Mouse (Mus musculus) myocyte (in vitro differentiated cells): ENCODE results near the gene Mmp11. TPM values are rescaled to one million over a fixed set of nuclear protein-coding genes. Genes with fewer than 3 reads are reported as not detected.

Source experiments
- H3K27me3 ChIP-seq: one replicate; pipeline ENCODE4 v1.6.1; 2011; ENCODE audit not compliant: control insufficient read depth, insufficient read depth, insufficient read length
- H3K36me3 ChIP-seq: one replicate; pipeline ENCODE4 v1.6.1; 2011; ENCODE audit not compliant: control insufficient read depth, insufficient read depth
- H3K4me2 ChIP-seq: one replicate; pipeline ENCODE4 v1.6.1; 2011; ENCODE audit warnings: low read depth, control low read depth
- H3K4me3 ChIP-seq: one replicate; pipeline ENCODE4 v1.5.1; 2011; ENCODE audit warnings: mild to moderate bottlenecking, control low read depth, moderate library complexity
- H3K79me2 ChIP-seq: one replicate; pipeline ENCODE4 v1.6.1; 2011; ENCODE audit not compliant: control insufficient read depth, insufficient read depth
- H3ac ChIP-seq: one replicate; pipeline ENCODE4 v1.6.1; 2011; ENCODE audit not compliant: control insufficient read depth, insufficient read length
- CEBPB ChIP-seq: IDR thresholded peaks from 2 replicates; pipeline ENCODE4 v1.6.1; 2011; ENCODE audit warnings: mild to moderate bottlenecking, moderate library complexity; ENCODE audit not compliant: poor library complexity, insufficient read depth, severe bottlenecking
- E2F4 ChIP-seq: IDR thresholded peaks from one replicate; pipeline ENCODE4 v1.6.1; 2011; ENCODE audit warnings: mild to moderate bottlenecking, control low read depth, moderate library complexity; ENCODE audit not compliant: insufficient read depth
- MAX ChIP-seq: IDR thresholded peaks from one replicate; pipeline ENCODE4 v1.6.1; 2011; ENCODE audit warnings: low read depth, mild to moderate bottlenecking, control low read depth
- MYOD1 ChIP-seq, 3 experiments: IDR thresholded peaks; one replicate each; pipeline ENCODE4 v1.6.1; 2011; ENCODE audit warnings: control low read depth in 2 of 3, low read depth in 2 of 3, mild to moderate bottlenecking in 2 of 3, moderate library complexity in 1 of 3; ENCODE audit not compliant: insufficient read length in 2 of 3, control insufficient read depth in 1 of 3
- MYOG ChIP-seq, 3 experiments: IDR thresholded peaks; one replicate each; pipeline ENCODE4 v1.6.1; 2011; ENCODE audit warnings: control low read depth in 2 of 3, low read depth in 2 of 3, mild to moderate bottlenecking in 2 of 3; ENCODE audit not compliant: insufficient read length in 2 of 3, control insufficient read depth in 1 of 3, insufficient read depth in 1 of 3
- POLR2A ChIP-seq: IDR thresholded peaks from one replicate; pipeline ENCODE4 v1.6.1; 2011; ENCODE audit warnings: low read depth, mild to moderate bottlenecking, control low read depth, moderate library complexity; ENCODE audit not compliant: insufficient read length
- POLR2AphosphoS2 ChIP-seq: IDR thresholded peaks from one replicate; pipeline ENCODE4 v1.6.1; 2011; ENCODE audit warnings: low read depth, control low read depth; ENCODE audit not compliant: insufficient read length
- REST ChIP-seq: IDR thresholded peaks from one replicate; pipeline ENCODE4 v1.6.1; 2011; ENCODE audit warnings: mild to moderate bottlenecking, control low read depth, moderate library complexity; ENCODE audit not compliant: insufficient read depth, insufficient read length
- SRF ChIP-seq: IDR thresholded peaks from one replicate; pipeline ENCODE4 v1.6.1; 2011; ENCODE audit warnings: low read depth; ENCODE audit not compliant: control insufficient read depth, insufficient read length
- TCF12 ChIP-seq: IDR thresholded peaks from one replicate; pipeline ENCODE4 v1.6.1; 2011; ENCODE audit warnings: mild to moderate bottlenecking, control low read depth; ENCODE audit not compliant: poor library complexity, insufficient read depth, severe bottlenecking
- TCF3 ChIP-seq: IDR thresholded peaks from one replicate; pipeline ENCODE4 v1.6.1; 2011; ENCODE audit warnings: low read depth, control low read depth; ENCODE audit not compliant: insufficient read length
- USF1 ChIP-seq: IDR thresholded peaks from one replicate; pipeline ENCODE4 v1.6.1; 2011; ENCODE audit warnings: low read depth, mild to moderate bottlenecking, control low read depth, moderate library complexity
- polyA plus RNA-seq: library from polyadenylated mRNA; unstranded; fragments of >200 nt; fragmentation: generic; extraction: Trizol; gene quantifications from one replicate; pipeline ENCODE4 v1.2.1, GENCODE M21; 2012; ENCODE audit warnings: missing spikeins

Gene Mmp11
- polyA plus RNA-seq, 1 experiment, result 121 TPM

DNA sequence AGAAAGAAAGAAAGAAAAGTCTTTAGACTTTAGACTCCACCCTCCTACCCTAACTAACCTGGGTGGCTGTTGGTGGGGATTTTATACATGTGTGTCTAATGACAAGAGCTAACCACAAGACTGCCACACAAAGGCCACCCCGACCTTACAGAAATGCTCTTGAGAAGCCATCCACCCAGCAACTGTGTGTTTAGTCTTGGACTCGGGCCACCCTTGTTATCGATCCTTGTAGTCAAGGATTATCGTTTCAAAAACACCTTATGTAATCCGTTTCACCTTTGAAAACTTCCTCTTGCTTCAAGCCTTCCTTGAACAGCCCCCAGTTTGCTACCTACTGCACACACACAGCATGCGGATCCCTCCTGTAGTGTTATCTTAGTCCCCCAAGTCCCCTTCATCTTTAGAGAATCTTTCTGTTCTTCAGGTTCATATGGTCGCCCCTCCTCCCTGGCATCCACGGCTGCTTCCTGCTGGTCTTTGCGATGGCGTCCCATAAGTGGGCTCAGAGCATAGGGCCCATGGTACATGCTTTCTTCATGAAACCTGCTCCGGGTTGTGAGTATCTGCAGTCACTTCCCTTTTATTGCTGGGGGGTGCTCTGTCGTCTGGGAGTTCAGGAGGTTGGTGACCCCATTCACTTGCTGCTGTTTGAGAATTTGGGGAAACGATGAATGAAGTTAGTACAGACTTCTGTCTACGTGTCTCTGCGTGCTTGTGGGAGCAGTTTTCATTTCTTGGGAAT is 6.6 kb upstream of the Mmp11 start, which contains the start of gene Vpreb3:
TSS of gene Vpreb3 (plus strand) at position 322 of the 742 bp plus-strand sequence.
- no peaks in the 10 kb centered on the region for H3K79me2 ChIP-seq
- H3K4me2 ChIP-seq, result peak within 1 kb of the TSS; percentile 73
- H3K4me3 ChIP-seq, result no peak within 1 kb of the TSS
- H3ac ChIP-seq, result no peak within 1 kb of the TSS
- TF ChIP-seq REST (no peak), MYOG (IDR thresholded peaks at IDR 0.05; ENCODE audit: control insufficient read depth in 1 of 3, insufficient read depth in 1 of 3, insufficient read length in 2 of 3, low read depth in 2 of 3) (no peak), CEBPB (no peak), SRF (no peak), TCF3 (no peak), MAX (no peak), E2F4 (no peak)
- no peaks in the 10 kb centered on the region for H3K36me3 ChIP-seq
- no peaks in the 10 kb centered on the region for H3K27me3 ChIP-seq

DNA sequence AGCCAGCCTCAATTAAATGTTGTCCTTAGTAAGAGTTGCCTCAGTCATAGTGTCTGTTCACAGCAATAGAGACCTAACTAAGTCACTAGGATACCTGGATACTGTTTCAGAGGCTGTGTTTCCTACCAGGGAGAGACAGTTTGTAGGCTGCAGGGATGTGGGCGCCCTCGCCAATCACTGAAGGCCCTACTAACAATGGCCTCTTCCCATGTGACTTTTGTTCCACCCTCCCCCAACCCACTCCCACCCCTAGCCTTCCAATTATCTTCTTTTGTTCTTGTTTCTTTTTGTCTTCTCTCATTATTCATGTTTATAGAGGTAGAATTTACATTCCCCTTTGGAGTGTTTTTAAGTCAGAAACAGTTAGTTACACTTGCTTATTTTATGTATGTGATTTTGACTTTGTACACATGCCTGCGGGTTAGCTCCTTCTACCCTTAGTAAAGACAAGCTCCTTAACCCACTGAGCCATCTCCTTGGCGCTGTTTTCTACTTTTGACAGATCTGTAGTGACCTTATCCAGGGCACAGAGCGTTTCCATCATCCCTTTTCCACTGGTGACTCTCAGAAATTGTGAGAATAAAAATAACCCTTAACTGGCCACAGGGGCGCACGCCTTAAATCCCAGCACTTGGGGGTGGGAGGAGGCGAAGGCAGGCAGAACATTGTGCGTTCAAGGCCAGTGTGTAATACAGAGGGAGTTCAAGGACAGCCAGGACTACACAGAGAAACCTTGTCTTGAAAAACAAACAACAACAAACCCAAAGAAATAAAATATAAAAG is 4.9 kb upstream of the Mmp11 start:
- TF ChIP-seq REST (no peak), MYOG (IDR thresholded peaks at IDR 0.05; ENCODE audit: control insufficient read depth in 1 of 3, insufficient read depth in 1 of 3, insufficient read length in 2 of 3, low read depth in 2 of 3) (no peak), TCF3 (no peak)
- no peaks in the 10 kb centered on the region for H3K36me3 ChIP-seq
- no peaks in the 10 kb centered on the region for H3K79me2 ChIP-seq
- H3ac ChIP-seq, result no peak overlapping the region
- H3K4me2 ChIP-seq, result no peak overlapping the region
- H3K27me3 ChIP-seq, result no peaks in the 10 kb centered on the region
- H3K4me3 ChIP-seq, result no peak overlapping the region

DNA sequence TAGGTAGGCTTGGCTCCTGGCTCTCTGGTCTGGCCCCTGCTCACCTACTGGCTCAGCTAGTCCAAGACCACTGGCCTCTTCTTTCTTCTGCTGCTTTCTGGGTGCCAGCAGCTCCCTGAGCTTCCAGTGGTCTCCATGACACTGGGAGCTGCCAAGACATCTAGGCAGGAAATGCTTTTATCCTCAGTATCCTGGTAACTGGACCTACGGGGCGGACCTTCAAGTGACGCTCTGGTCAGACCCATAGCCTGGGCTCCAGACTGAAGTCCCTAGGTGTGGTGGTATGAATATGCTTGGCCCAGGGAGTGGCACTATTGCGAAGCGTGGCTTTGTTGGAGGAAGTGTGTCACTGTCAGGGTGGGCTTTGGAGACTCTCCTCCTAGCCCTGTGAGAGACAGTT is 4.2 kb upstream of the Mmp11 start, which contains the start of gene Gm867:
TSS of gene Gm867 (minus strand) at position 153 of the 400 bp plus-strand sequence.
- H3K36me3 ChIP-seq, result no peaks in the 10 kb centered on the region
- no peak within 1 kb of the TSS for H3K4me3 ChIP-seq
- H3K4me2 ChIP-seq, result peak within 1 kb of the TSS; percentile 57
- TF ChIP-seq REST (no peak), USF1 (no peak)
- H3K27me3 ChIP-seq, result no peaks in the 10 kb centered on the region
- no peak within 1 kb of the TSS for H3ac ChIP-seq
- no peaks in the 10 kb centered on the region for H3K79me2 ChIP-seq

DNA sequence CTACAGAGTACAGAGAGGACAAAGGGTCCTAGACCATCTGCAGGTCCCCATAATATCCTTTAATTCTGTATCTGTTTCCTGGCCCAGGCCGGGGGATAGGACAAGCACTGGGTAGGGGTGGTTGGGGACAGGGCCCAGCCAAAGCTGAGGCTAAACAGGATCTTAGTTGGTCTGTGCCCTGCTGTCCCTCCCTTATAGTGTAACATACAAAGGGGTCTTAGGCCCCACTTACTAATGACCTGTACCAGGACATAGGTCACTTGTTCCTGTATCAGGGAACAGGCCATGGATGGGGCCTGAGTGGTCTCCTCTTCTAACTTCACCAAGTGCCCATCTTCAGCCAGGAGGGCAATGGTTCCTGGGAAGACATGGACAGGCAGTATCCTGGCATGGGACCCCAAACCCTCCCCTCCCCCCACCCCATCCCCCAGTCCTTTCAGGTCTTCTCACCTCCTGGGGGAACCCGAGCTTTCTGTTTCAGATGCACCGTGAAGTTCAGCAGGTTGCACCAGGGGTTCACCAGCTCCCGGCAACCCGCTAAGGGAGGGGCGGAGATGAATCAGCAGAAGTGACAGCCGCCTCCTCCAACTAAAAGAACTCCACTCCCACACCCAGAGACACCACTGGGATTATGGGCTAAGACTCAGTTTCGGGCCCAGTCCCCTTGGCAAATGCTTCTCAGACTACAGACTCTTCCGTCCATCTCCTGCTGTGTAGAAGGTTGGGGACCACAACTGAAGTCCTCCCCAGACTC is 3.4 kb upstream of the Mmp11 start:
- H3K4me2 ChIP-seq, result peak overlapping the region; percentile 57
- no peaks in the 10 kb centered on the region for H3K27me3 ChIP-seq
- no peaks in the 10 kb centered on the region for H3K79me2 ChIP-seq
- TF ChIP-seq CEBPB, result no peak
- TF ChIP-seq POLR2A, result peak; percentile 16
- H3K4me3 ChIP-seq, result no peak overlapping the region
- no peak overlapping the region for H3ac ChIP-seq
- no peaks in the 10 kb centered on the region for H3K36me3 ChIP-seq

DNA sequence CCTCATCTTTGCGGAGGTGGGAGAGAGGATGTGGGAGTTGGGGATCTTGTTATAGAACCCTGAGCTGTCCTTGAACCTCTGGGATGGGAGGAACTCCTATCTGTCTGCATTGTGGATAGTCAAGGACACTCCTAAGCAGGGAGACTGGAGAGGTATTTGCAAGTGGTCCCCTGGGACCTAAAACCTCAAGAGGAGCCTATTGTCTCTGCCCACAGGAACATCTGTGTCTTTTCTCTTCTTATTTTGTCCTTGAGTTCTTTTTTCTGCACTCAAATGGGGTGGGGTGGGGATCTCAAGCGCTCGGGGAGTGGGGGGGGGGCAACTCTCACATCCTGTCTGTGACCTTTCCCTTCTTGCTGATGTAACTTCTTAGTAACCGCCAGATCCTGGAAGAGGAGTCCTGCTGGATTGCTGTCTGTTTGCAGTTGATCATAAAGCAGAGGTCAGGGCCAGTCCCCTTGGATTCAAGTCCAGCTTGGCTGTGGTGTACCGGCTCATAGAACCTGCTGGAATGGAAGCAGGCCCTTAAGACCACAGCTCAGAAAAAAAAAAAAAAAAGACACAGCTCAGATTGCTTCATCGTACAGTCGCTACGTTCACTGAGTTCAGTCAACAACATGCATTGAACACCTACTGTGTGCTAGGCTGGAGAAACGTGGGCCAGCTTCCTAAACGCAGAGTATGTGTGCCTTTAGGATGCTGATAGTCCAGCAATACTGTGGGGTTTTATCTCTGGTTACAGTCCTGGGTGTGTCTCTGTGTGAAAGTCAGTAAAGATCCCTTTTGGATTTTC is 1.8 kb upstream of the Mmp11 start:
- H3K4me2 ChIP-seq, result peak overlapping the region; percentile 74

More for the DNA sequence above, 1.8 kb upstream of the Mmp11 start:
- Histone ChIP-seq H3K4me3 (peak overlapping the region; percentile 33), H3K27me3 (no peaks in the 10 kb centered on the region), H3K36me3 (no peaks in the 10 kb centered on the region), H3K79me2 (no peaks in the 10 kb centered on the region), H3ac (no peak overlapping the region)
- TF ChIP-seq MYOG (IDR thresholded peaks at IDR 0.05; ENCODE audit: control insufficient read depth in 1 of 3, insufficient read depth in 1 of 3, insufficient read length in 2 of 3, low read depth in 2 of 3) (no peak), TCF3 (no peak), MAX (no peak), MYOD1 (IDR thresholded peaks at IDR 0.05; ENCODE audit: control insufficient read depth in 1 of 3, insufficient read length in 2 of 3, low read depth in 2 of 3) (no peak), CEBPB (peak; percentile 95), SRF (no peak), REST (no peak), POLR2AphosphoS2 (peak; percentile 76), USF1 (no peak), E2F4 (no peak), TCF12 (peak; percentile 2), POLR2A (peak; percentile 60)
